In the genomic region with DNA sequence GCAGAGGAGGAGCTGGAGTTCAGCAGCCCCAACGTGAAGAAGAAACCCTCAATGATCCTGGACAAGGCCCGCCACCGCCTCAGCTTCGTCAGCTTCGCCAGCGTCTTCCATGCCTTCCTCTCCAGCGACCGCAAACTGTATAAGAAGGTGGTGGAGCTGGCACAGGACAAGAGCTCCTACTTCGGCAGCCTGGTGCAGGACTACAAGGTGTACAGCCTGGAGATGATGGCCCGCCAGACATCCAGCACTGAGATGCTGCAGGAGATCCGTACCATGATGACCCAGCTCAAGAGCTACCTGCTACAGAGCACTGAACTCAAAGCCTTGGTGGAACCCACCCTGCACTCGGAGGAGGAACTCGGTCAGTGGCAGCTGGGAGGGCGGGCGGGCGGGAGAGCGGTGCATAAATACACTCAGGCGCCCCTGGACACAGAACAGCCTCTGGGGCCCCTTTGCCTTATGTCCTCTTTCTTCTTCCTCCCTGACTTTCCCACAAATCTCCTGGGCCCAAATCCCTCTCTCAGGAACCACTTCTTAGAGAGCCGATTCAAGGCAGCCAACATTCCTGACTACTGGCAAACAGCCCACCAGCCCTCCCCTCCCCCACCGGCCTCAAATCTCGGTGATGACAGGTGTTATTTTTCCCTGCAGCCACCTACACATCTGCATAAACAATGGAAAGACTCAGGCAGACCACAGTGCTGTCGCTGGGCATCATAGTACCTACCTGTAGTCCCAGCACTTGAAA, we compare ENCODE assay signal across 12 mouse cellular contexts.
DNase-seq lines count a peak whose midpoint lies in the region; ATAC-seq and TF ChIP-seq lines count a peak whose summit lies in the region.
"Had no signal": no experiment of that assay in that cellular context is flagged by ENCODE, and none has a peak within 500 bp of the region (broad histone marks: within the 10 kb centered on the region; RNA-seq: fewer than 3 reads in every experiment).

No protein-coding gene starts in this region.

- no peak overlapping the region for H3K4me3 ChIP-seq in heart, embryonic 10.5 days
- peak overlapping the region; percentile 12 for H3K4me3 ChIP-seq in liver, embryonic 13.5 days (replicated peaks)
- H3K4me3 ChIP-seq in liver, embryonic 11.5 days (ENCODE audit: low read depth, low read length) = no peak overlapping the region
- peak overlapping the region; percentile 51 for H3K4me3 ChIP-seq in E14TG2a.4 (replicated peaks; ENCODE audit: low read length)
- H3K4me3 ChIP-seq: myocyte had no signal

- H3K27ac ChIP-seq in heart, embryonic 10.5 days = peak overlapping the region; percentile 62; the same call in 1 of the 2 replicates
- no peak overlapping the region for H3K27ac ChIP-seq in liver, embryonic 13.5 days
- no peak overlapping the region for H3K27ac ChIP-seq in liver, embryonic 11.5 days (ENCODE audit: low read depth, low read length)

- no peak for TF ChIP-seq CTCF in E14TG2a.4 (conservative IDR thresholded peaks at IDR 0.05; ENCODE audit: low read length)

- peaks cover 36% of the 10 kb centered on the region for H3K36me3 ChIP-seq in heart, embryonic 10.5 days
- peaks cover 47% of the 10 kb centered on the region for H3K36me3 ChIP-seq in liver, embryonic 13.5 days
- peaks cover 2% of the 10 kb centered on the region; the same call in 1 of the 2 replicates for H3K36me3 ChIP-seq in liver, embryonic 11.5 days (ENCODE audit: control insufficient read depth, insufficient read depth, low read length)
- H3K36me3 ChIP-seq in E14TG2a.4 (ENCODE audit: insufficient read depth, low read length) = no peaks in the 10 kb centered on the region

- H3K9ac ChIP-seq in liver, embryonic 13.5 days = no peak overlapping the region
- no peak overlapping the region for H3K9ac ChIP-seq in liver, embryonic 11.5 days (ENCODE audit: low read depth, low read length)

- H3K4me2 ChIP-seq in liver, embryonic 13.5 days = peak overlapping the region; percentile 24
- H3K4me2 ChIP-seq in liver, embryonic 11.5 days = no peak overlapping the region

- H3K4me1 ChIP-seq in heart, embryonic 10.5 days = peaks cover 23% of the 10 kb centered on the region
- H3K4me1 ChIP-seq in liver, embryonic 13.5 days (replicated peaks) = 0 out of 2 replicates have a peak, but pooled peaks cover 2% of the 10 kb centered on the region
- H3K4me1 ChIP-seq in liver, embryonic 11.5 days (replicated peaks; ENCODE audit: control insufficient read depth, insufficient read depth, low read length) = no peaks in the 10 kb centered on the region
- peaks cover 21% of the 10 kb centered on the region for H3K4me1 ChIP-seq in E14TG2a.4 (replicated peaks; ENCODE audit: low read depth, low read length)

- no peaks in the 10 kb centered on the region for H3K27me3 ChIP-seq in heart, embryonic 10.5 days (ENCODE audit: insufficient read depth, poor library complexity, severe bottlenecking)
- no peaks in the 10 kb centered on the region for H3K27me3 ChIP-seq in liver, embryonic 13.5 days
- no peaks in the 10 kb centered on the region for H3K27me3 ChIP-seq in liver, embryonic 11.5 days (replicated peaks; ENCODE audit: control insufficient read depth, insufficient read depth, low read length)
- peaks cover 20% of the 10 kb centered on the region for H3K27me3 ChIP-seq in E14TG2a.4 (ENCODE audit: insufficient read depth, low read length)

- intact Hi-C loops in gastrocnemius, postnatal 36 days (cut with DNase I) = no loop called here

- WGBS in heart, embryonic 10.5 days = 73% methylated on average over 22 of the region's 22 CpGs
- WGBS in liver, embryonic 13.5 days (ENCODE audit: insufficient replicate concordance) = 80% methylated on average over 22 of the region's 22 CpGs
- 80% methylated on average over 22 of the region's 22 CpGs for WGBS in liver, embryonic 11.5 days

- H3K9me3 ChIP-seq in heart, embryonic 10.5 days = no peaks in the 10 kb centered on the region
- H3K9me3 ChIP-seq in liver, embryonic 13.5 days (replicated peaks) = no peaks in the 10 kb centered on the region
- H3K9me3 ChIP-seq in liver, embryonic 11.5 days (ENCODE audit: control insufficient read depth, low read length) = no peaks in the 10 kb centered on the region
- H3K9me3 ChIP-seq in E14TG2a.4 (ENCODE audit: low read length) = no peaks in the 10 kb centered on the region

- ATAC-seq in liver, embryonic 13.5 days (ENCODE audit: low read depth) = no peak
- no peak for ATAC-seq in liver, embryonic 11.5 days (replicated peaks; ENCODE audit: low FRiP score)
- ATAC-seq in monocyte, adult 5-6 weeks (replicated peaks; ENCODE audit: insufficient number of reproducible peaks, low FRiP score, low TSS enrichment, poor library complexity, severe bottlenecking) = no peak

- DNase-seq in heart, embryonic 10.5 days (ENCODE audit: low spot score) = no peak
- no peak for DNase-seq in heart, adult 9 months (ENCODE audit: low spot score in 2 of 2)
- DNase-seq in liver, embryonic 13.5 days = no peak
- no peak for DNase-seq in liver, embryonic 11.5 days (ENCODE audit: low spot score)
- peak; percentile 16 for DNase-seq in forelimb bud, embryonic 11.5 days (ENCODE audit: low read depth, low spot score)
- no peak for DNase-seq in gastrocnemius, postnatal 36 days
- DNase-seq: gastrocnemius, postnatal 14 days; kidney, adult 8-10 months; retina, postnatal 1 day had no signal

Comparison
In these comparisons a context has a peak if more than half of its experiments do, and no peak if none do; other contexts are left out.
1. H3K4me3 ChIP-seq: peak in liver, embryonic 13.5 days (single experiment) and E14TG2a.4 (single experiment); none in heart, embryonic 10.5 days (single experiment) and liver, embryonic 11.5 days (single experiment).